Mouse (Mus musculus): Measurements from ENCODE around the gene Ccin. TPM values are rescaled to one million over a fixed set of nuclear protein-coding genes. Genes with fewer than 3 reads are reported as not detected.

The Ccin gene
- polyA plus RNA-seq, 1 experiment from 2014 or later, result not detected

Other genes with a start within 250 kb of the Ccin start
- not detected in 2 replicates for gene Olfr159, start 212.5 kb upstream of the Ccin start, polyA plus RNA-seq (2014; fragmentation: Nextera tagmentation; extraction: Ambion mirVana)
- not detected in 2 replicates for gene Olfr156, start 159.6 kb upstream of the Ccin start, polyA plus RNA-seq (2014; fragmentation: Nextera tagmentation; extraction: Ambion mirVana)
- gene Olfr157, start 143.3 kb upstream of the Ccin start, polyA plus RNA-seq (2014; fragmentation: Nextera tagmentation; extraction: Ambion mirVana), result not detected in 2 replicates
- not detected in 2 replicates for gene Olfr155, start 131.9 kb upstream of the Ccin start, polyA plus RNA-seq (2014; fragmentation: Nextera tagmentation; extraction: Ambion mirVana)
- 6.3 and 9.2 TPM in 2 replicates for gene Reck, start 108.0 kb upstream of the Ccin start, polyA plus RNA-seq (2014; fragmentation: Nextera tagmentation; extraction: Ambion mirVana)
- gene Glipr2, start 26.1 kb upstream of the Ccin start, polyA plus RNA-seq (2014; fragmentation: Nextera tagmentation; extraction: Ambion mirVana), result 37.3 and 54.3 TPM in 2 replicates
- gene Clta, start 21.0 kb downstream of the Ccin start, polyA plus RNA-seq (2014; fragmentation: Nextera tagmentation; extraction: Ambion mirVana), result 349 and 356 TPM in 2 replicates
- 27.0 and 31.8 TPM in 2 replicates for gene Gne, start 100.7 kb downstream of the Ccin start, polyA plus RNA-seq (2014; fragmentation: Nextera tagmentation; extraction: Ambion mirVana)